Mouse (Mus musculus): ENCODE measurements around the gene Gga1. TPM values are rescaled to one million over a fixed set of nuclear protein-coding genes. Genes with fewer than 3 reads are reported as not detected.
"Not testable (repeated sequence)": the region's sequence is repeated elsewhere in the genome, so short reads cannot be mapped to it uniquely, and the experiment has no call there.

Gene Gga1
- polyA plus RNA-seq, 1 experiment = 198 TPM

GRCm38 (mm10) chr15:78844791-78845190, 32.2 kb upstream of the Gga1 start:
- Histone ChIP-seq H3K27me3 (replicated peaks) (peaks cover 90% of the 10 kb centered on the region), H3K9me3 (no peaks in the 10 kb centered on the region), H3K4me1 (peaks cover 72% of the 10 kb centered on the region), H3K36me3 (replicated peaks; ENCODE audit: low read length) (no peaks in the 10 kb centered on the region), H3K4me3 (replicated peaks) (no peak overlapping the region)
- TF ChIP-seq GATA1 (IDR thresholded peaks at IDR 0.05; ENCODE audit: borderline replicate concordance, low read length) (no peak), FLI1 (IDR thresholded peaks at IDR 0.05; ENCODE audit: low read length) (no peak)

- H3K27me3 ChIP-seq (replicated peaks) = peaks cover 90% of the 10 kb centered on the region
- peaks cover 69% of the 10 kb centered on the region for H3K4me1 ChIP-seq
- H3K9me3 ChIP-seq = no peaks in the 10 kb centered on the region
- H3K4me3 ChIP-seq (replicated peaks) = no peak overlapping the region
- H3K36me3 ChIP-seq (replicated peaks; ENCODE audit: low read length) = no peaks in the 10 kb centered on the region
- TF ChIP-seq FLI1 (IDR thresholded peaks at IDR 0.05; ENCODE audit: low read length) = no peak
- TF ChIP-seq GATA1 (IDR thresholded peaks at IDR 0.05; ENCODE audit: borderline replicate concordance, low read length) = no peak
These were observed 31.7 kb upstream of the Gga1 start for GRCm38 (mm10) chr15:78845321-78845720.

DNA sequence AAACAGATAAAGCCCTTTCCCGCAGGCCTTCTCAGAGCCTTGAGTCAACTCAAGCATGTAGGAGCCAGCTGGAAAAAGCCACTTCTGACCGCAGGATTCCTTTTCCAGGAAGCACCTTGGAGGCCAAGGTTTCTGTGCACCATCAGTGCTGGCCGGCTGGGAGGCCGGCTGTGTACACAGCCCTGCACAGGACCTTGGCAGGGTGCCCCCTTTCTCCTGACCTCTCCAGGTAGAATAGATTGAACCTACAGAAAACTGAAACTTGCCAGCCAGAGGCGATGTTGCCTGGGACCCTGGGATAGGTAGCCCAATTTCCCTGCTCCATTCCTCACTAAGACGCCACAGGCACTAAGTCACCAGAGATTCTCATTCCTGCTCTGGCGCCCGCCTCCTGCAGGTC, 31.1 kb upstream of the Gga1 start:
- TF ChIP-seq FLI1 (IDR thresholded peaks at IDR 0.05; ENCODE audit: low read length) (no peak), GATA1 (IDR thresholded peaks at IDR 0.05; ENCODE audit: borderline replicate concordance, low read length) (no peak)
- peaks cover 89% of the 10 kb centered on the region for H3K27me3 ChIP-seq (replicated peaks)
- peaks cover 64% of the 10 kb centered on the region for H3K4me1 ChIP-seq
- H3K9me3 ChIP-seq = no peaks in the 10 kb centered on the region
- no peaks in the 10 kb centered on the region for H3K36me3 ChIP-seq (replicated peaks; ENCODE audit: low read length)
- no peak overlapping the region for H3K4me3 ChIP-seq (replicated peaks)

- Histone ChIP-seq H3K9me3 (no peaks in the 10 kb centered on the region), H3K4me3 (replicated peaks) (no peak overlapping the region), H3K27me3 (replicated peaks) (peaks cover 89% of the 10 kb centered on the region), H3K36me3 (replicated peaks; ENCODE audit: low read length) (no peaks in the 10 kb centered on the region), H3K4me1 (peaks cover 64% of the 10 kb centered on the region)
- TF ChIP-seq FLI1 (IDR thresholded peaks at IDR 0.05; ENCODE audit: low read length) = no peak
- no peak for TF ChIP-seq GATA1 (IDR thresholded peaks at IDR 0.05; ENCODE audit: borderline replicate concordance, low read length)
These were observed 30.6 kb upstream of the Gga1 start for GRCm38 (mm10) chr15:78846352-78846751.

- not testable (repeated sequence) for H3K4me3 ChIP-seq (replicated peaks); H3K36me3 ChIP-seq (replicated peaks; ENCODE audit: low read length); H3K9me3 ChIP-seq
- Histone ChIP-seq H3K4me1 (peaks cover 66% of the 10 kb centered on the region), H3K27me3 (replicated peaks) (peaks cover 88% of the 10 kb centered on the region)
These were observed 30.2 kb upstream of the Gga1 start for GRCm38 (mm10) chr15:78846805-78847204.

GRCm38 (mm10) chr15:78848467-78848866, 28.5 kb upstream of the Gga1 start:
- TF ChIP-seq FLI1 (IDR thresholded peaks at IDR 0.05; ENCODE audit: low read length) (no peak), GATA1 (IDR thresholded peaks at IDR 0.05; ENCODE audit: borderline replicate concordance, low read length) (no peak)
- Histone ChIP-seq H3K27me3 (replicated peaks) (peaks cover 80% of the 10 kb centered on the region), H3K4me1 (peaks cover 59% of the 10 kb centered on the region), H3K9me3 (no peaks in the 10 kb centered on the region), H3K4me3 (replicated peaks) (no peak overlapping the region), H3K36me3 (replicated peaks; ENCODE audit: low read length) (no peaks in the 10 kb centered on the region)

DNA sequence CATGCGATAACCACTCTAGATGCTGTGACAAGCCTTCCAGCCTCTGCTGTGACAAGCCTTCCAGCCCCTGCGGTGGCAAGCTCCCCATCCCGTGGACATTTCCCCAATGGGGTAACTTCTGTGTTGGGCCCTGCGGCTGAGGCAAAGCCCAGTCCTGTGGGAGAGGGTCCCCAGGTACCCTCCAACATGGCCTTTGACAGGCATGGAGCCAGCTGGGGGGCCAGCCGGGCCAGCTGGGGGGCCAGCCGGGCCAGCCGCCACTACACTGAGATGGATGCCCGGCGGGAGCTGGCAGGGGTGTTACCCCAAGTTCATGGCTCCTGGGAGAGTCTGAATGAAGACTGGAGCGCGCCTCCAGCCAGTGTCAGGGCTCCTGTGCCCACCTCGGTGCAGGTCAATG, 27.5 kb upstream of the Gga1 start:
- H3K4me3 ChIP-seq (replicated peaks) = no peak overlapping the region
- H3K27me3 ChIP-seq (replicated peaks) = peaks cover 74% of the 10 kb centered on the region
- H3K9me3 ChIP-seq = no peaks in the 10 kb centered on the region
- peaks cover 49% of the 10 kb centered on the region for H3K4me1 ChIP-seq
- no peaks in the 10 kb centered on the region for H3K36me3 ChIP-seq (replicated peaks; ENCODE audit: low read length)
- TF ChIP-seq FLI1 (IDR thresholded peaks at IDR 0.05; ENCODE audit: low read length) (no peak), GATA1 (IDR thresholded peaks at IDR 0.05; ENCODE audit: borderline replicate concordance, low read length) (no peak)

DNA sequence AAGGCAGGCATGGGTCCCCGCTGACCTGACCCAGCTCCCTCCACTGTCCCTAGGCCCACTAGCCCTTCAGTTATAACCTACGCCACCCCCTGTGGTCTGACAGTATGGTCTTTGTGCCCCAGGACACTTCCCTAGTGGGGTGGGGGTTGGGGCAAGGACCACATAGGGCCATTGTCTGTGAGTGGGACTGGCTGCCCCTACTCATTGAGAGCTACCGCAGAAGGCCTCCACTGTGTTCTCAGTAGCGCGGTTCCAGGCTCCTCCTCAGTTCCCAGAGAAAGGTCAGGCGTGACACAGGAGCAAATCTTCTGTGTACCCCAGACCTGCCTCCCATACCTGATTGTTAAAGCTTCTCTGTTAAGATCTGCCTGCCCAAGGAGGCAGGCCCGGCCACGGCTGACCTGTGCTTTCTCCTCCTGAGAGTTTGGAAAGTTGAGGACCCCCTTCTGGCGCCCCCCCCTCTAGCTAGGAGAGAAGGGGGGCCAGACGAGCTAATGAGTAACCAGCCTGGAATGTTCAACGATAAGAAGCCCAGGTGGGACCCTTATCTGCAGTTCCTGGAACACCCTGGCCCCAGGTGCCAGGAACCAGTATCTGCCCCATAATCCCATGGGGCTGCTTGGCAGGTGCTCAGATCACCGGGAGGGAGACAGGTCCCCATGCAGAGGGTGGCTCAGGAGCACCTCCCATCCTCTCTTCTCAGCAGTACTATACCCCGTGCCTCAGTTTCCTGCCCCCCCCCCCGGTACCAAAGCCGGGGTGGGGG, 26.7 kb upstream of the Gga1 start:
- Histone ChIP-seq H3K4me3 (replicated peaks) (no peak overlapping the region), H3K4me1 (peaks cover 49% of the 10 kb centered on the region), H3K27me3 (replicated peaks) (peaks cover 70% of the 10 kb centered on the region), H3K36me3 (replicated peaks; ENCODE audit: low read length) (no peaks in the 10 kb centered on the region), H3K9me3 (no peaks in the 10 kb centered on the region)
- TF ChIP-seq GATA1 (IDR thresholded peaks at IDR 0.05; ENCODE audit: borderline replicate concordance, low read length) (no peak), FLI1 (IDR thresholded peaks at IDR 0.05; ENCODE audit: low read length) (no peak)

DNA sequence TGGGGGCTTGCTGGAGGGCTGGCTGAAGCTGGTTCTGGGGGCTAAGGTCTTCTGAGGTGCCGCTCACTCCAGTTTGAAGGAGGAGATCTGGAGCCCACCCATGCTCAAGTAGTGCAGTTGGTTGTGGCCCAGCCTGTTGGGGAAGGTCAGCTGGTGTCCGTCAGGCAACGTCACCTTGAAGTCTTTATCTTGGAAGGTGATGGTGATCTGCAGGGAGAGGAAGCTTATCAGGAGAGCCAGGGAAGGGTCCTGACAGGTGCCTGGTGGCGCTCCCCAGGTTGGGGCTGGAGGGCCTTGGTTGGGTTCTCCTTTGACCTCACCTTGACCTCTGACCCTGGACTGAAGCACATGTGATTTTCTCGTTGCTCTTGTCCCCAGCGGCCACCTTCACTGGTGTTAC, 26.0 kb upstream of the Gga1 start:
- TF ChIP-seq FLI1 (IDR thresholded peaks at IDR 0.05; ENCODE audit: low read length) (no peak), GATA1 (IDR thresholded peaks at IDR 0.05; ENCODE audit: borderline replicate concordance, low read length) (no peak)
- Histone ChIP-seq H3K27me3 (replicated peaks) (peaks cover 63% of the 10 kb centered on the region), H3K36me3 (replicated peaks; ENCODE audit: low read length) (no peaks in the 10 kb centered on the region), H3K4me3 (replicated peaks) (no peak overlapping the region), H3K4me1 (peaks cover 49% of the 10 kb centered on the region), H3K9me3 (no peaks in the 10 kb centered on the region)

DNA sequence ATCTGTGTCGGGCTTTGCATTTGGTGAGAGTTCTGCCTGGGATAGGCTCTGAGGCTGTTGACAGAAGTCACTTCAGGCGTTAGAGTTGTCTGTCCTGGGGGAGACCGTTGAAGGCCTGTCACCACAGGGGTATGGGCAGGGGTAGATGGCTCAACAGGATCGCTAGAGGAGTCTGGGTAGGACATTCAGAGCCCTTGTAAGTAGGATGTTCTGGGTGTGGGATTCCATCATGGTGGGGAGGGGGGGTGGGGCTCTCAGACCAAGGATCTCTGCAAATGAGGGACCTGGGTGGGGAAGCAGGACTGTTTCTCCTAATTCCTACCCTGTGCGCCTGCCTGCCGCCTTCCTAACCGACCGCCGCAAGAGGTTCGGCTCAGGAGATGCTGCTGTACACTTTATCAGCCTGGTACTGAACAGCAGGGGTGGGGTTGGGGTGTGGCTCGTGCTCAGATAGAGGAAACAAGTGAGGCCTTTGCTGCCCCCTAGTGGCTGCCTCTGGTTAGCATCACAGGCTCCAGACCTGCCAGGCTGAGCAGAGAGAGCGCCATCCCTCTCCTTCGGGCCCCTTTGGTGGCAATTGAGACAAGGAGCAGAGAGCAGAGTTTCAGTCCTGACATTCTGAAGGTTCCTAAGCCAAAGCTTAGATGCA, 25.4 kb upstream of the Gga1 start:
- no peak for TF ChIP-seq FLI1 (IDR thresholded peaks at IDR 0.05; ENCODE audit: low read length)
- no peak for TF ChIP-seq GATA1 (IDR thresholded peaks at IDR 0.05; ENCODE audit: borderline replicate concordance, low read length)
- Histone ChIP-seq H3K9me3 (no peaks in the 10 kb centered on the region), H3K36me3 (replicated peaks; ENCODE audit: low read length) (no peaks in the 10 kb centered on the region), H3K27me3 (replicated peaks) (peaks cover 63% of the 10 kb centered on the region), H3K4me3 (replicated peaks) (peak overlapping the region; percentile 53), H3K4me1 (peaks cover 52% of the 10 kb centered on the region)
